Mouse (Mus musculus): ENCODE measurements around the gene Map3k5. TPM values are rescaled to one million over a fixed set of nuclear protein-coding genes. Genes with fewer than 3 reads are reported as not detected.
A peak's percentile ranks its signal among the peaks of the same experiment; 100 is the strongest.

Gene Map3k5
- polyA plus RNA-seq, 1 experiment from 2014 or later = 2.5 TPM

DNA sequence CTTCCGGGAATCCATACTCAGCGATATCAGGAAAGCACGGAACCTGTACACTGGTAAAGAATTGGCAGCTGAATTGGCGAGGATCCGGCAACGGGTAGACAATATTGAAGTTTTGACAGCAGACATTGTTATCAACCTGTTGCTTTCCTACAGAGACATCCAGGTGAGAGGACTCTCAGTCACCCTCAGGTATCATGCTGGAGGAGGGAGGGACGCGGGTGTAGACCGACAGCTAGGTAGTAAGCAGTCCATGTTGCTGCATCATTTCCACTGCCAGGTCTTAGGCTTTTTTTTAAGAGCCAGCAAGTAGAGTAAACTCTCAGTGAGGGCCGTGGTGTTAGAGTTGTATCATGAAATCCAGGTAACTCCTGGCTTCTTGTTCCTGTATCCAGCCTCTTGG lies 90.6 kb downstream of the Map3k5 start:
- no peak for ATAC-seq (ENCODE audit: low read depth)
- WGBS = 95% methylated on average over 10 of the region's 10 CpGs
- DNase-seq (ENCODE audit: low spot score) = no peak

DNA sequence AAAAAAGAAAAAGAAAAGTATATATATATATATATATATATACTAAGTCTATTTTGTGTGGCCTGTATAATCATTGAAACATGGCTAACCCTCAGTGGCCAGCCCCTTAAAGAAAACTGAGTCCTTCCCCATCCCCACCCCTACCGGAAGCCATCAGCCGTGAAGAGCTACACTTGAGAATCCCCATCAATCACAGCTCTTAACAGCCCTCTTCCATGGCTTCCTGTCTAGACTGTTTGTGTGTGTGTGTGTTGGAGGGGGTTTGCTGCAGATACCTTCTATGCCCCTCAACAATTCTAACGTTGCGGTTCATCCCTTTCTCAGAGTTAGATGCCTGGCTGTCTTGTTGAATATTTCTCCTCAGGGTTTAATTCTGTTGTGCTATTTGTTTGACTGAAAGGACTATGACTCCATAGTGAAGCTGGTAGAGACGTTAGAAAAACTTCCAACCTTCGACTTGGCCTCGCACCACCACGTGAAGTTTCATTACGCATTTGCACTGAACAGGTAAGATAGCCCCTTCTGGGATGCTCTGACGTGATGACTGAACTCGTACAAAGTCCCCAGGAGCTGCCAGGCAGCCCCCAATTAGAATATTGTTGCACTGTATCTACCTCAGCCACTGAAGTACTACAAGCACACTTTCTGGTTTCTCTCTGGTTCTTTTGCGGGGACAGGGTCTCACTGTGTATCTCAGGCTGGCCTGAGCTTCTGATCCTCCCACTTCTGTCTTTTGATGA lies 91.7 kb downstream of the Map3k5 start:
- no peak overlapping the region for H3K27ac ChIP-seq (replicated peaks; ENCODE audit: low read depth, low read length)
- peaks cover 5% of the 10 kb centered on the region; the same call in 1 of the 2 replicates for H3K4me1 ChIP-seq (ENCODE audit: control insufficient read depth, insufficient read depth, low read length)
- H3K27me3 ChIP-seq (replicated peaks; ENCODE audit: control insufficient read depth, insufficient read depth, low read length) = no peaks in the 10 kb centered on the region
- no peak for DNase-seq (ENCODE audit: low spot score)
- 75% methylated on average over 12 of the region's 12 CpGs for whole genome bisulfite sequencing
- H3K4me2 ChIP-seq (ENCODE audit: low read depth, low read length) = no peak overlapping the region
- no peaks in the 10 kb centered on the region for H3K36me3 ChIP-seq (ENCODE audit: control insufficient read depth, insufficient read depth, low read length)
- H3K4me3 ChIP-seq (ENCODE audit: low read depth, low read length) = no peak overlapping the region
- no peak for ATAC-seq (ENCODE audit: low read depth)
- no peak overlapping the region for H3K9ac ChIP-seq (ENCODE audit: low read depth, low read length)
- H3K9me3 ChIP-seq (ENCODE audit: control insufficient read depth, low read length) = no peaks in the 10 kb centered on the region

More for the DNA sequence above, 90.6 kb downstream of the Map3k5 start:
- Histone ChIP-seq H3K27ac (replicated peaks; ENCODE audit: low read depth, low read length) (no peak overlapping the region), H3K9me3 (ENCODE audit: control insufficient read depth, low read length) (no peaks in the 10 kb centered on the region), H3K4me3 (ENCODE audit: low read depth, low read length) (no peak overlapping the region), H3K27me3 (replicated peaks; ENCODE audit: control insufficient read depth, insufficient read depth, low read length) (no peaks in the 10 kb centered on the region), H3K4me2 (ENCODE audit: low read depth, low read length) (no peak overlapping the region), H3K36me3 (ENCODE audit: control insufficient read depth, insufficient read depth, low read length) (no peaks in the 10 kb centered on the region), H3K9ac (ENCODE audit: low read depth, low read length) (no peak overlapping the region), H3K4me1 (ENCODE audit: control insufficient read depth, insufficient read depth, low read length) (peaks cover 5% of the 10 kb centered on the region; the same call in 1 of the 2 replicates)

DNA sequence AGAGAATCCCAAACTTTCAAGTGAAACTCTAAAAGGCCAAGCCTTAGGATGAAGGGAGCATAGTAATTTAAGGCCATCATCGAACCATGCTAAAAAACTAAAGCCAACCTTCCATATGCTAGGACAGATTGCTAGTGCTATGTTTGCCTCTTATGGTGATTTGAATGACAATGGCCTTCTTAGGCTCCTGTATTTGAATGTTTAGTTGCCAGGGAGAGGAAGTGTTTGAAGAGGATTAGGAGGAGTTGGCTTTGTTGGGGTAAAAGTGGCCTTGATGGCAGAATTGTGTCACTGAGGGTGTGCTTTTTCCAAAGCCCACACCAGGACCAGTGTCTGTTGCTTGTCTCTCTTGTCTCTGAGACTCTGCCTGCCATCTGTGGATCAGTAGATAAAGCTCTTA lies 96.4 kb downstream of the Map3k5 start:
- Histone ChIP-seq H3K4me1 (ENCODE audit: control insufficient read depth, insufficient read depth, low read length) (no peaks in the 10 kb centered on the region), H3K9me3 (ENCODE audit: control insufficient read depth, low read length) (no peaks in the 10 kb centered on the region), H3K27ac (replicated peaks; ENCODE audit: low read depth, low read length) (no peak overlapping the region), H3K27me3 (replicated peaks; ENCODE audit: control insufficient read depth, insufficient read depth, low read length) (no peaks in the 10 kb centered on the region), H3K4me3 (ENCODE audit: low read depth, low read length) (no peak overlapping the region), H3K4me2 (ENCODE audit: low read depth, low read length) (no peak overlapping the region), H3K9ac (ENCODE audit: low read depth, low read length) (no peak overlapping the region), H3K36me3 (ENCODE audit: control insufficient read depth, insufficient read depth, low read length) (no peaks in the 10 kb centered on the region)
- DNase-seq (ENCODE audit: low spot score) = no peak
- 88% methylated on average over 1 of the region's 1 CpGs for WGBS
- ATAC-seq (ENCODE audit: low read depth) = no peak

DNA sequence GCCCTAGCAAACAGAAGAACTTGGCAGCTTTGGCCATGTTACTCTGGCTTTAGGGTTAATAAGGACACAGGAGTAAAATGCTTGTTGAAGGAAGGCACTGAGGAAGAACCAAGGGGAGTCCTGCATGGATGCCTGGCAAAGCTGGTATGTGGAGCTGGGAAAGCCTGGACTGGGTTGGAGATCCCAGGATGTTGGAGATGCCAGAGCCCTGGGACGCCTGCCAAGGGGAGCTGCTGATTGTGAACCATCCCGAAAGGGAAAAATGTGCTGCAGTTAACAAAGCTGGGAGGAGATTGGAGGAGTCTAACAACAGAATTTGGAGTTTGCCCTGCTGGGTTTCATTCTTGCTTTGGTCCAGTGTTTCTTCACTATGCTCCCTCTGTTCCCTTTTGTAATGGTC lies 97.7 kb downstream of the Map3k5 start:
- no peaks in the 10 kb centered on the region for H3K36me3 ChIP-seq (ENCODE audit: control insufficient read depth, insufficient read depth, low read length)
- 66% methylated on average over 2 of the region's 2 CpGs for WGBS
- H3K9me3 ChIP-seq (ENCODE audit: control insufficient read depth, low read length) = no peaks in the 10 kb centered on the region
- no peaks in the 10 kb centered on the region for H3K27me3 ChIP-seq (replicated peaks; ENCODE audit: control insufficient read depth, insufficient read depth, low read length)
- no peaks in the 10 kb centered on the region for H3K4me1 ChIP-seq (ENCODE audit: control insufficient read depth, insufficient read depth, low read length)
- H3K4me3 ChIP-seq (ENCODE audit: low read depth, low read length) = no peak overlapping the region
- ATAC-seq (ENCODE audit: low read depth) = no peak
- no peak overlapping the region for H3K9ac ChIP-seq (ENCODE audit: low read depth, low read length)
- H3K27ac ChIP-seq (replicated peaks; ENCODE audit: low read depth, low read length) = no peak overlapping the region
- peak; percentile 54 for DNase-seq (ENCODE audit: low spot score)
- no peak overlapping the region for H3K4me2 ChIP-seq (ENCODE audit: low read depth, low read length)

DNA sequence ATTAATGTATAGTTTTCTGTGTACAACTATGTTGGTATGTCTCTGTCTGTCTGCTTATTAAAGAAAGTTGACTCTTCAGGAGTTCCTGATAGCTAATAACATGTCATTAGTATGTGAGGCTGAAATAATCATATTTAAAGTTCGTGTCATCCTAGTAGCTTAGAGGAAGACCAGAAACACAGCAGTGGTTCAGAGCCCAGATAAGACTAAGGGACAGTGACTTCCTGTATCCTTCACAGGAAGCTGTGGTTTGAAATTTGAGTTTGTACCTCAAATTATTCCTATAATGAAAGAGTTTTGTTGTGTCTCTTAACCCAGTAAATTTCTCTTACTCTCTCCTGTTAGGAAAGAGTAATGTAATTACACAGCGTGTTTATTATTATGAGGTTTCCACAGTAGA lies 102.1 kb downstream of the Map3k5 start:
- ATAC-seq (ENCODE audit: low read depth) (no peak), DNase-seq (ENCODE audit: low spot score) (no peak)
- H3K36me3 ChIP-seq (ENCODE audit: control insufficient read depth, insufficient read depth, low read length) = no peaks in the 10 kb centered on the region
- no peak overlapping the region for H3K9ac ChIP-seq (ENCODE audit: low read depth, low read length)
- no peak overlapping the region for H3K4me2 ChIP-seq (ENCODE audit: low read depth, low read length)
- no peak overlapping the region for H3K4me3 ChIP-seq (ENCODE audit: low read depth, low read length)
- WGBS = 80% methylated on average over 2 of the region's 2 CpGs
- H3K4me1 ChIP-seq (ENCODE audit: control insufficient read depth, insufficient read depth, low read length) = peaks cover 3% of the 10 kb centered on the region; the same call in 1 of the 2 replicates
- H3K27me3 ChIP-seq (replicated peaks; ENCODE audit: control insufficient read depth, insufficient read depth, low read length) = no peaks in the 10 kb centered on the region
- H3K27ac ChIP-seq (replicated peaks; ENCODE audit: low read depth, low read length) = no peak overlapping the region
- no peaks in the 10 kb centered on the region for H3K9me3 ChIP-seq (ENCODE audit: control insufficient read depth, low read length)

DNA sequence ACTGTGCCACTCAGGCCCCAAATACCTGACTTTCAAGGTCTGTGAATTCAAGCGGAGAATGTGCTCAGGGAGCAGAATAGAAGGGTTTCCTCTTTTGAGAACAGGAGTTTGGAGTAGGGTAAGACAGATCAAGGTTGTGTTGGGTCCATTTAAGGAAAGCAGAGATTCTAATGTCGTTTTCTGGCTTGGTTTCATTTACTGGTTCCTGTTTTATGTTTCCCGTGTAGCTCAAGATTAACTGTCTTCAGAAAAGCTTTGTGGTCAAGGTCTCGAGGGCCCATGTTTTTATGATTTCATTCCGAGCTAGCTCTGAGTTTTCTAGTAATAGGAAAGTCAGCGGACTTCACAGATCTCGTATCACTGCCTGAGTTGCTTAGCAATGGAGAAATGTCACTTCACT lies 102.6 kb downstream of the Map3k5 start:
- WGBS = 57% methylated on average over 7 of the region's 7 CpGs
- Histone ChIP-seq H3K27ac (replicated peaks; ENCODE audit: low read depth, low read length) (no peak overlapping the region), H3K27me3 (replicated peaks; ENCODE audit: control insufficient read depth, insufficient read depth, low read length) (no peaks in the 10 kb centered on the region), H3K4me3 (ENCODE audit: low read depth, low read length) (no peak overlapping the region), H3K4me1 (ENCODE audit: control insufficient read depth, insufficient read depth, low read length) (peaks cover 3% of the 10 kb centered on the region; the same call in 1 of the 2 replicates), H3K4me2 (ENCODE audit: low read depth, low read length) (no peak overlapping the region), H3K9me3 (ENCODE audit: control insufficient read depth, low read length) (no peaks in the 10 kb centered on the region), H3K36me3 (ENCODE audit: control insufficient read depth, insufficient read depth, low read length) (no peaks in the 10 kb centered on the region), H3K9ac (ENCODE audit: low read depth, low read length) (no peak overlapping the region)
- DNase-seq (ENCODE audit: low spot score) (no peak), ATAC-seq (ENCODE audit: low read depth) (no peak)

DNA sequence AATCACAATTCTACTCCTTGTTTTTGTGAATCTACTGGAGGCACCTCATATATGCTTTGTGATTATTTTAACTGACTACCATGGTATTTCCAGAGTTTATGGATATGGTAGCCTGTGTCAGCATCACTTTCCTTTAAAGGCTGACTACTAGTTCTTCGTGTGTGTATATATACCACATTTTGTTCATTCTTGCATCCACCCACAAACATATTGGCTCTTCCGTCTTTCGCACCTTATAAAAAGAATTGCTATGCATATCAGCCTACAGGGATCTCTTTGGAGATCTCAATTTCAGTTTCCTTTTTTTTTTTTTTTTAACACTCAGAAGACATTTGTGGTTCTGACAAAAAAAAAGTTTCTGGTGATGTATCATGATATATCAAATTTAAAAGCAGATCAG lies 105.3 kb downstream of the Map3k5 start:
- H3K4me2 ChIP-seq (ENCODE audit: low read depth, low read length) = no peak overlapping the region
- no peaks in the 10 kb centered on the region for H3K27me3 ChIP-seq (replicated peaks; ENCODE audit: control insufficient read depth, insufficient read depth, low read length)
- no peak overlapping the region for H3K27ac ChIP-seq (replicated peaks; ENCODE audit: low read depth, low read length)
- H3K9ac ChIP-seq (ENCODE audit: low read depth, low read length) = no peak overlapping the region
- ATAC-seq (ENCODE audit: low read depth) = no peak
- peaks cover 3% of the 10 kb centered on the region; the same call in 1 of the 2 replicates for H3K4me1 ChIP-seq (ENCODE audit: control insufficient read depth, insufficient read depth, low read length)
- no peaks in the 10 kb centered on the region for H3K9me3 ChIP-seq (ENCODE audit: control insufficient read depth, low read length)
- H3K4me3 ChIP-seq (ENCODE audit: low read depth, low read length) = no peak overlapping the region
- 91% methylated on average over 3 of the region's 3 CpGs for WGBS
- no peak for DNase-seq (ENCODE audit: low spot score)
- H3K36me3 ChIP-seq (ENCODE audit: control insufficient read depth, insufficient read depth, low read length) = no peaks in the 10 kb centered on the region

DNA sequence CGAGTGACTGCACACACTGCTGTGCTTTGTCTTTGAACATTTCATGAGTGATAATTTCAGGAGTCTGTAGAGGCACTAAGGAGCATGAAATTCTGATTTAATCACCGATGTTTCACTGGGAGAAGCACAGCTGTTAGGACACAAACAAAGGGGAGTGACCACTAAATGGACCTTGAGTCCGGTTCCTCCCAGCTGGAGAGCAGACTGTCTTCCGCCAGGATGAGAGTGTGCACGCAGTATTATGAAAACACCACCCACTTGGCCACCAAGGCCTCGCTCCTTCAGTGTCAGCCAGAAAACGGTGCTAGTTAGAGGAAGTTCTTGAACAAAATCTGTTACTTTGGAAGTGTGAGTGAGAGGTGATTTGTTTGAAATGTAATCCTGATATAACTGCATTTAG lies 105.8 kb downstream of the Map3k5 start:
- Histone ChIP-seq H3K27me3 (replicated peaks; ENCODE audit: control insufficient read depth, insufficient read depth, low read length) (no peaks in the 10 kb centered on the region), H3K27ac (replicated peaks; ENCODE audit: low read depth, low read length) (no peak overlapping the region), H3K4me1 (ENCODE audit: control insufficient read depth, insufficient read depth, low read length) (peaks cover 3% of the 10 kb centered on the region; the same call in 1 of the 2 replicates), H3K4me3 (ENCODE audit: low read depth, low read length) (no peak overlapping the region), H3K9me3 (ENCODE audit: control insufficient read depth, low read length) (no peaks in the 10 kb centered on the region), H3K9ac (ENCODE audit: low read depth, low read length) (no peak overlapping the region), H3K4me2 (ENCODE audit: low read depth, low read length) (no peak overlapping the region), H3K36me3 (ENCODE audit: control insufficient read depth, insufficient read depth, low read length) (no peaks in the 10 kb centered on the region)
- DNase-seq (ENCODE audit: low spot score) (no peak), ATAC-seq (ENCODE audit: low read depth) (no peak)
- WGBS = 55% methylated on average over 7 of the region's 7 CpGs

DNA sequence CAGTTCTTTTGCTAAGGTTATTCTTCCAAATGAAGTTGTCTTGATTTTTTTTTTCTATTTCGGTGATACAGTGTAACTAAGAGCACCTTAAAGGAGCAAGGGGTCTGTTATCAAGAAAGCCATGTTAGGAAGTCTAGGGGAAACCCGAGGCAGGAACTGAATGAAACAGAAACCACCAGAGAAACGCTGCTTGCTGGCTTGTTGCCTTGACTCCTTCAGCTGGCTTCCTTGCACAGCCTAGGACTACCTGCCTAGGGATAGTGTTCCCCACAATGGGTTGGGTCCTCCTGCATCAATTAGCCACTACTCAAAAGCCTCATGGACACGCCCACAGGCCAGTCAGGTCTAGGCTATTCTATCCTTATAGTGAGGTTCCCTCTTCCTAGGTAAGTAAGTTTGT lies 106.4 kb downstream of the Map3k5 start:
- Histone ChIP-seq H3K9me3 (ENCODE audit: control insufficient read depth, low read length) (no peaks in the 10 kb centered on the region), H3K27ac (replicated peaks; ENCODE audit: low read depth, low read length) (no peak overlapping the region), H3K36me3 (ENCODE audit: control insufficient read depth, insufficient read depth, low read length) (no peaks in the 10 kb centered on the region), H3K4me2 (ENCODE audit: low read depth, low read length) (no peak overlapping the region), H3K27me3 (replicated peaks; ENCODE audit: control insufficient read depth, insufficient read depth, low read length) (no peaks in the 10 kb centered on the region), H3K4me1 (ENCODE audit: control insufficient read depth, insufficient read depth, low read length) (peaks cover 4% of the 10 kb centered on the region; the same call in 1 of the 2 replicates), H3K9ac (ENCODE audit: low read depth, low read length) (no peak overlapping the region), H3K4me3 (ENCODE audit: low read depth, low read length) (no peak overlapping the region)
- WGBS = 73% methylated on average over 4 of the region's 4 CpGs
- ATAC-seq (ENCODE audit: low read depth) = no peak
- DNase-seq (ENCODE audit: low spot score) = no peak
